Mouse (Mus musculus): ENCODE results near the gene Abhd8. TPM values are rescaled to one million over a fixed set of nuclear protein-coding genes. Genes with fewer than 3 reads are reported as not detected.

The Abhd8 gene
- polyA plus RNA-seq, 1 experiment from 2014 or later: 44.0 TPM

DNA sequence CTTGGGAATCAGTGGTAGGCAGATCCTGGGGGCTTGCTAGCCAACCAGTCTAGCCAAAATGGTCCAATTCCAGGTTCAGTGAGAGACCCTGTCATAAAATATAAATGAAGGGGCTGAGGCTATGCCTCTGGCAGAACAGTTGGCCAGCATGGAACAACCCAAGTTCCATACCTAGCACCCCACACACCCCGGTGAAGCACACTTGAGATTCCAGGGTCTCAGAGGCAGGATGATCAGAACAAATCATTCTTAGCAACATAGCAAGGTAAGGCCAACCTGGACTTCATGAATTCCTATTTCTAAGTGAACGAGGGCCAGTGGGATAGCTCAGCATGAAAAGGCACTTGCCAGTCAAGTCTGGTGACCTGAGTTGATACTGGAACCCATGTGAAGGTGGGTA is 3.7 kb upstream of the Abhd8 start:
- no peak overlapping the region for H3K4me3 ChIP-seq (replicated peaks)
- no peak overlapping the region for H3K4me2 ChIP-seq
- WGBS: 88% methylated on average over 2 of the region's 2 CpGs
- H3K36me3 ChIP-seq: peaks cover 2% of the 10 kb centered on the region; the same call in 1 of the 2 replicates
- no peak for ATAC-seq (ENCODE audit: insufficient read depth, low FRiP score, low read depth)
- H3K9me3 ChIP-seq: no peaks in the 10 kb centered on the region
- H3K4me1 ChIP-seq: peaks cover 32% of the 10 kb centered on the region
- H3K9ac ChIP-seq: no peak overlapping the region
- H3K27me3 ChIP-seq (replicated peaks): no peaks in the 10 kb centered on the region
- no peak overlapping the region for H3K27ac ChIP-seq

DNA sequence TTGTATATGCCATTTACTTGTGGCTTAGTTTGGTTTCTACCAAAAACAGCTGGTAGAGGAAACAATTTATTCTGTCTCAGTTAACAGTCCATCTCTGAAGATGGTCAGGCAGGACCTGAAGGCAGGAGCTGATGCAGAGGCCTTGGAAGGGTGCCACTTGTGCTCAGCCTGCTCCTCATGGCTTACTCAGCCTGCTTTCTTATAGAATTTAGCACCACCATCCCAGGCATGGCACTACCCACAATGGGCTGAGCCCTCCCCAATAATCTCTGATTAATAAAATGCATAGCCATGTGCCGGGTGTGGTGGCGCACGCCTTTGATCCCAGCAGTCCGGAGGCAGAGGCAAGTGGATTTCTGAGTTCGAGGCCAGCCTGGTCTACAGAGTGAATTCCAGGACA is 2.7 kb upstream of the Abhd8 start:
- Histone ChIP-seq H3K4me3 (replicated peaks) (no peak overlapping the region), H3K27me3 (replicated peaks) (no peaks in the 10 kb centered on the region), H3K4me1 (peaks cover 32% of the 10 kb centered on the region), H3K9me3 (no peaks in the 10 kb centered on the region), H3K36me3 (peaks cover 2% of the 10 kb centered on the region; the same call in 1 of the 2 replicates), H3K4me2 (no peak overlapping the region), H3K27ac (no peak overlapping the region), H3K9ac (no peak overlapping the region)
- WGBS: 93% methylated on average over 5 of the region's 5 CpGs
- ATAC-seq (ENCODE audit: insufficient read depth, low FRiP score, low read depth): no peak

DNA sequence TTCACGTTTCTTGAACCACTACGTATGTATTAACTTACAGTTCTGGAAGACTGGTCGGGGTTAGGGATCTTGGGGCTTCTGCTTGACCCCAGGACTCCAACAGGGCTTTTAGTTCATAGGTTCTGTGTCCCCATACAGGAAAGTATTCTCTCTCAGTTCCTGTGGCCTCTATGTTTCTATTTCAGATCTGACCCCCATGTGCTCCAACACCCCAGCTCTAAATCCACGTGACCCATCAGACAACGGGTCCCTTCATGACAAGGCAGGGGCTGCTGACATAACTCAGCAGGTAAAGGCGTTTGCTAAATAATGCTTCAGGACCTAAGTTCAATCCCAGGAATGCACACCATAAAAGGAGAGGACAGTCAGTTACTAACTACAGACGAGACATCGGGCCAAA is 2.3 kb upstream of the Abhd8 start:
- WGBS: 74% methylated on average over 8 of the region's 8 CpGs
- no peak overlapping the region for H3K9ac ChIP-seq

DNA sequence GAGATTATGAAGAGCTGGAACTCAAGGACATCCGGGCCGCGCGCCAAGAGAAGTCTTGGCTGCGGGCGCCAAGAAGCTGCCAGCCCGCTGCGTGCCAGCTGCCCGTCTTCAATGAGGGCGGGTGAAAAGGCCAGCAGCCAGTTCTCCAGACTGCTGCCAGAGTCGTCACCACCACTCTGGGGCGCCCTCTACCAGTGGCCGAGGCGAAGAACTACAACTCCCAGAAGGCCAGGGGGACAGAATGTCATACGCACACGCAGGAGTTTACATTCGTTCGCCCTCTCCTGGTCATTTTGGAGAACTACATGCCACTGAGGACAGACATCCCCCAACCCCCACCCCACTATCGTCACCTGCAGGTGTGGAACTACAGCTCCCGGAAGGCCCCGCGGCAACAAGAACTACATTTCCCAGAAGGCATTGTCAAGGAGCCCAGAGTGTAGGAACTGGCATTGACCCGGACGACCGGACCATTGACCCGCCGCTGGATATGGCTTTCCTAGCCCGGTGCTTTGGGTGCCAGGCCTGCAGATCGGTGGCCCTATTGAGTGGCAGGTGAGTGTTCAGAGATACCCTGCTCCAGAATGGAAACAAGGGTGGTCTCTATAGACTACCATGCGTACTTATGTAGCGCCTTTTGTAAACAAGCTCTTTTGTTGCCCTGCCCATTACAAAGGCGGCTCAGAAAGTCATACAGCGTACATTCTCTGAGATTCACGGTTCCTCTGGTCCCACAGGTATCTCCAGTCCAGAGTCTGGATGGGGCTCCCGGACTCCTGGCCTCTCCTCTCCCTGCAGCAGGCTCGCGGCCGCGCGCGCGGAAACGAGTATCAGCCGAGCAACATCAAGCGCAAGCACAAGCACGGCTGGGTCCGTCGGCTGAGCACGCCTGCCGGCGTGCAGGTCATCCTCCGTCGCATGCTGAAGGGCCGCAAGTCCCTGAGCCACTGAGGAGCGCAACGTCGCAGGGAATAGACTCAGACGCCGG is 1.4 kb upstream of the Abhd8 start, which contains the start of gene Mrpl34:
Gene Mrpl34 (plus strand): TSS at position 447 of the 988 bp plus-strand sequence.
- peak within 1 kb of the TSS; percentile 92 for H3K4me2 ChIP-seq
- H3K27ac ChIP-seq: peak within 1 kb of the TSS; percentile 95
- H3K36me3 ChIP-seq: peaks cover 10% of the 10 kb centered on the region; the same call in 1 of the 2 replicates
- H3K9ac ChIP-seq: peak within 1 kb of the TSS; percentile 76
- WGBS: under 1% methylated on average over 59 of the region's 59 CpGs
- no peaks in the 10 kb centered on the region for H3K9me3 ChIP-seq
- peak within 1 kb of the TSS; percentile 86 for H3K4me3 ChIP-seq (replicated peaks)
- ATAC-seq (ENCODE audit: insufficient read depth, low FRiP score, low read depth): peak; percentile 84
- H3K4me1 ChIP-seq: peaks cover 20% of the 10 kb centered on the region
- H3K27me3 ChIP-seq (replicated peaks): no peaks in the 10 kb centered on the region

More for the DNA sequence above, 2.3 kb upstream of the Abhd8 start:
- peak overlapping the region; percentile 86 for H3K4me3 ChIP-seq (replicated peaks)
- no peak for ATAC-seq (ENCODE audit: insufficient read depth, low FRiP score, low read depth)
- H3K36me3 ChIP-seq: peaks cover 7% of the 10 kb centered on the region; the same call in 1 of the 2 replicates
- H3K4me2 ChIP-seq: peak overlapping the region; percentile 92
- H3K27me3 ChIP-seq (replicated peaks): no peaks in the 10 kb centered on the region
- peaks cover 29% of the 10 kb centered on the region for H3K4me1 ChIP-seq
- H3K9me3 ChIP-seq: no peaks in the 10 kb centered on the region
- no peak overlapping the region for H3K27ac ChIP-seq

DNA sequence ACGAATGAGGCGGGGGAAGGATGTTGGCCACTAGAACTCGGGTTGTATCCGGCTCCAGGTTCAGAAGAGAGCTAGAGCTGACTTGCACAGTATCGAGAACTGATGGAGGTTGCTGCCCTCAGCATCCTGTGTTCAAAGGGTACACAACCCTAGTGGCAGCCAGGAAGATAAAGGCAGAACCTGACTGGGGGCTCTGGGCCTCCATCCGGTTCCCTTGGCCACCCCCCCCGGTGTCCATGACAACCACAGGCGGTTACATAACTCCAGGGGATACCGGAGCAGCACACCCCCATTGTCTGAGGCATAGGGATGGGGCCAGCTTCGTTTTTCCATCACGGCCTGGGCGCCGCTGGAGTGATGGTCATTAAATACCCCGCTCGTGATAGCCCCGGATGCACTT is 669 bp downstream of the Abhd8 start:
- peak overlapping the region; percentile 92 for H3K4me2 ChIP-seq
- peaks cover 18% of the 10 kb centered on the region for H3K4me1 ChIP-seq
- no peaks in the 10 kb centered on the region for H3K27me3 ChIP-seq (replicated peaks)
- 5% methylated on average over 16 of the region's 16 CpGs for WGBS
- H3K9ac ChIP-seq: peak overlapping the region; percentile 78
- H3K27ac ChIP-seq: no peak overlapping the region
- peaks cover 11% of the 10 kb centered on the region; the same call in 1 of the 2 replicates for H3K36me3 ChIP-seq
- no peak for ATAC-seq (ENCODE audit: insufficient read depth, low FRiP score, low read depth)
- H3K4me3 ChIP-seq (replicated peaks): peak overlapping the region; percentile 86
- H3K9me3 ChIP-seq: no peaks in the 10 kb centered on the region

DNA sequence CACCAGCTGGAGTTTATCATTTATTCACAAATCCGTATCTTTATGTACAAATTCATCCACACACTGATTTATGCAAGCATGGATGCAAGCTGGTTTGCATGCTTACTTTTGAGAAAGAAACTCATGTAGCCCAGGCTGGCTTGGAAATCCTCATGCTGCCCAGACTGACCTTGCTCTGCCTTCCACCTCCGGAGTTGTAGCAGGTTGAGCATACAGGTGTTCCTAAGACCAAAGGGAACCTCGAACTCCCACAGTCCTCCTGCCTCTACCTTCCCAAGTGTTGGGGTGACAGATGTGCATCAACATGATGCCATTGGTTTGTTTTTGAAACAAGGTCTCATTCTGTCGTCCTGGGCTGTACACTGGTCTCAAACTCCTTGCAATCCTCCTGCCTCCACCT is 1.3 kb downstream of the Abhd8 start:
- H3K4me1 ChIP-seq: peaks cover 18% of the 10 kb centered on the region
- no peaks in the 10 kb centered on the region for H3K27me3 ChIP-seq (replicated peaks)
- H3K4me2 ChIP-seq: peak overlapping the region; percentile 92
- WGBS: 78% methylated on average over 4 of the region's 4 CpGs
- no peak overlapping the region for H3K9ac ChIP-seq
- H3K9me3 ChIP-seq: no peaks in the 10 kb centered on the region
- peaks cover 15% of the 10 kb centered on the region; the same call in 1 of the 2 replicates for H3K36me3 ChIP-seq
- peak overlapping the region; percentile 86; the same call in 1 of the 2 replicates for H3K4me3 ChIP-seq (replicated peaks)
- ATAC-seq (ENCODE audit: insufficient read depth, low FRiP score, low read depth): no peak
- H3K27ac ChIP-seq: no peak overlapping the region

DNA sequence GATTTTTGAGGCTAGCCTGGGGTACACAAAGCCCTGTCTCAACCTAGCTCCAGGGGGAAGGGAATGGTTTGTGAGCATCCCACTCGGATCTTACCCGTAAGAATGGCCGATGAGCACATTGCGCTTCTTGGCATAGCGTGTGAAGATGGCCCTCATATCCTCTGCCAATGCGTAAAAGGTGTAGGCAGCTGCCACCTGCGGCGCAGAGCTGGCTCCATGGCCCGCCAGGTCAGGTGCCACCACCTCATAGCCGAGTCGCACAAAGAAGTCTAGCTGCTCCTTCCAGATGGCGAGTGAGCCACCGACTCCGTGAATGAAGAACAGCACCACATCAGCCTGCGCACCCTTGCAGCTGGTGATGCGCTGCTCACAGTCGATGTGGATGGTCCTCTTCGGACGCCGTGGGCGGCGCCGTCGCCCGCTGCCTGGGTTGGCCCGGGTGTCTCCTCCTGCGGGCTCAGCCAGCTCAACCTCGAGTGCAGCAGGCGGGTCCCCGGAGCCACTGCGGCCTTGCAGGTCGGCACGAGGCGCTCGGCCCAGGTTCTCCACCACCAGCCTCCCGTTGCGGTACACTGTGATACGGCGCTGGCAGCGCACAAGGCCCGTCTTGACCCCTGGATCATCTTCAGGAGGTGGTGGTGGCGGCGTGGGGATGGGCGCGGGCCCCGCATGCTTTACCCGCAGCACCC is 2.2 kb downstream of the Abhd8 start:
- Histone ChIP-seq H3K36me3 (peaks cover 16% of the 10 kb centered on the region; the same call in 1 of the 2 replicates), H3K4me2 (no peak overlapping the region), H3K9me3 (no peaks in the 10 kb centered on the region), H3K4me3 (replicated peaks) (no peak overlapping the region), H3K27me3 (replicated peaks) (no peaks in the 10 kb centered on the region), H3K4me1 (peaks cover 18% of the 10 kb centered on the region), H3K27ac (no peak overlapping the region), H3K9ac (no peak overlapping the region)
- WGBS: 75% methylated on average over 47 of the region's 47 CpGs
- ATAC-seq (ENCODE audit: insufficient read depth, low FRiP score, low read depth): no peak

DNA sequence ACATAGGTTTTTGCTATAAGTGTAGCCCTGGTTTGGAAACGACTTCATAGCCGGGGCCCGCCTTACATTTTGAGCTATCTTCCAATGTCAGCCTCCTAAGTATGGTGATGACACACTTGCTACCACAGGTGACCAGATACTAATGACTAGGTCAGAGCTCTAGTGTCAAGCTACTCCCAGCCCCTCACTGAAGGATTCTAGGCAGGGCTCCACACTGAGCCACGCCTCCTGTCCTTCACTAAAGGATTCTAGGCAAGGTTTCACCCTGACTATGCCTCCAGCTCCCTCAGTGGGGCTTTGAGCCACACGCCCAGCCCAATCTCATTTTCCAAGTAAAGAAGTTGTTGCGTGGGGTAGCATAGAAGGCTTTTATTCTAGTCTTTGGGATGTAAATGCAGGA is 2.7 kb downstream of the Abhd8 start:
- no peak for ATAC-seq (ENCODE audit: insufficient read depth, low FRiP score, low read depth)
- H3K4me2 ChIP-seq: no peak overlapping the region
- no peak overlapping the region for H3K4me3 ChIP-seq (replicated peaks)
- 92% methylated on average over 6 of the region's 6 CpGs for WGBS
- H3K4me1 ChIP-seq: peaks cover 18% of the 10 kb centered on the region
- H3K9me3 ChIP-seq: no peaks in the 10 kb centered on the region
- no peak overlapping the region for H3K27ac ChIP-seq
- H3K36me3 ChIP-seq: peaks cover 16% of the 10 kb centered on the region; the same call in 1 of the 2 replicates
- no peaks in the 10 kb centered on the region for H3K27me3 ChIP-seq (replicated peaks)
- no peak overlapping the region for H3K9ac ChIP-seq

DNA sequence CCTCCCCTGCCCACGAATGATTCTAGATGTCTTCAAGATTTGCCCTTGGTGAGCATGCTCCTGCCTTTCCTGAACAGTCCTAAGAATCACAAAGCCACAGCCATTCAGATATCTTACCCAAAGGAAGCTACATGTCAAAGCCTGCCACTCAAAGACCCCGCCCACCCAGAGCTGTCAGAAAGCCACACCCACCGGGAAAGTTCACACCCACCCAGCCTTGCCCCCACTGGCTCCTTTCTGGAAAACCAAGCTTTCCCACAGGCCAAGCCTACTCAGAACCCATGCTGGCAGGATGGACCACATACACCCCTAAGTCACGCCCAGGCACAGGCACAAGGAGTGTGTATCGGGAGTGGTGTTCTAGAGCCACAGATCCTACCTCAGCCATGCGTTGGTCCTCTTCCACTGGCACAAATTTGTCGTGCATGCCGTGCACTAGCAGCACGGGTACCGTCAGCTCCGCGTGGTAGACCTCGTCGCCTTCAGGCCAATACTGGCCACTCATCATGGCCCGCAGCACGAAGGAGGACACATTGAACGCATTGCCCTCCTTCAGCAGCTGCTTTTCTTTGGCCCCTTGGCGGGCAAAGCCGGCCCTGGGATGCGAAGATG is 5.7 kb downstream of the Abhd8 start:
- 81% methylated on average over 20 of the region's 20 CpGs for WGBS
- H3K36me3 ChIP-seq: peaks cover 16% of the 10 kb centered on the region; the same call in 1 of the 2 replicates
- H3K27me3 ChIP-seq (replicated peaks): no peaks in the 10 kb centered on the region
- H3K27ac ChIP-seq: no peak overlapping the region
- no peak overlapping the region for H3K9ac ChIP-seq
- H3K4me2 ChIP-seq: no peak overlapping the region
- H3K4me3 ChIP-seq (replicated peaks): no peak overlapping the region
- H3K4me1 ChIP-seq: peaks cover 3% of the 10 kb centered on the region
- no peak for ATAC-seq (ENCODE audit: insufficient read depth, low FRiP score, low read depth)
- no peaks in the 10 kb centered on the region for H3K9me3 ChIP-seq

DNA sequence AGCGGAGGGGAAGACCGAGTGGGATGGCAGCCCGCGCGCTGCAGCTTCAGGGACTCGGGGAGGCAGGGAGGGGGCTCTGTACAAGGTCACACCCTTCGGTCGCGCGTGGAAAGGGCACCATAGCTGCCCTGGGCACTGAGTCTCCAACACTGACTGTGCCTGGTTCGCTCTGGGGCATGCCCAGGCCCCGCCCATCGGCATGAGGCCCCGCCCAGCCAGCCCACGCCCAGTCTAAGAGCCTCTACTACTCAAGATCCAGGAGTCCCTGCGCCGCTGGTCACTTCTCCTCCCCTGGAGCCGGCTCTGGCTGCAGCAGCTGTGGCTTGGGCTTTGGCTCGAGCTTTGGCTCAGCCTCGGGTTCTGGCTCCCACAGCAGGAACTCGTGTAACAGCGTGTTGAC is 6.5 kb downstream of the Abhd8 start:
- H3K9me3 ChIP-seq: no peaks in the 10 kb centered on the region
- no peak overlapping the region for H3K27ac ChIP-seq
- no peak overlapping the region for H3K4me3 ChIP-seq (replicated peaks)
- no peak overlapping the region; the same call in 1 of the 2 replicates for H3K4me2 ChIP-seq
- no peak overlapping the region for H3K9ac ChIP-seq
- H3K27me3 ChIP-seq (replicated peaks): no peaks in the 10 kb centered on the region
- WGBS: 41% methylated on average over 22 of the region's 22 CpGs
- peaks cover 16% of the 10 kb centered on the region; the same call in 1 of the 2 replicates for H3K36me3 ChIP-seq
- 0 out of 2 replicates have a peak, but pooled peaks have one; percentile 11 for ATAC-seq (ENCODE audit: insufficient read depth, low FRiP score, low read depth)
- H3K4me1 ChIP-seq: no peaks in the 10 kb centered on the region; the same call in 1 of the 2 replicates

DNA sequence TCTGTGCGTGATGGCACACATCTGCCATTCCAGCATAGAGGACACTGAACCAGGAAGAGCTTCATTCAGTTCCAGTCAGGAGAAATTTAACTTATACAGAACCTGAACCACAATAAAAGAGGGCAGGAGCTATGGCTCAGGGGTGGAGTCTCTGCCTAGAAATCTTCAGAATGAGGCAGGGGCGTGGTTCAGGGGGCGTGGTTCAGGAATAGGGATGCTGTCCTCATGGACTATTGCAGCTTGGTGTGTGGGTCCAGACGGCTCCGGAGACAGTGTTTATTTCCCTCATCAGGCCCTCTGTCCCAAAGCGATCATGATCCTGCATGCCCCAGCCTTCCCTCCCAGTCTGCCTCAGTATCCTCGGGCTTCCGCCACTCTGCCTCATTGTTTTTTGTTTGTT is 8.8 kb downstream of the Abhd8 start:
- Histone ChIP-seq H3K27me3 (replicated peaks) (no peaks in the 10 kb centered on the region), H3K4me1 (no peaks in the 10 kb centered on the region; the same call in 1 of the 2 replicates), H3K4me2 (no peak overlapping the region), H3K4me3 (replicated peaks) (no peak overlapping the region), H3K36me3 (0 out of 2 replicates have a peak, but pooled peaks cover 6% of the 10 kb centered on the region), H3K27ac (no peak overlapping the region), H3K9ac (no peak overlapping the region), H3K9me3 (no peaks in the 10 kb centered on the region)
- 71% methylated on average over 8 of the region's 8 CpGs for WGBS
- ATAC-seq (ENCODE audit: insufficient read depth, low FRiP score, low read depth): no peak

Measured in stomach, embryonic 15.5 days (tissue).